Mouse (Mus musculus): ENCODE results near the gene Sf3b1.
A peak's percentile ranks its signal among the peaks of the same experiment; 100 is the strongest.
"Not testable (repeated sequence)": the region's sequence is repeated elsewhere in the genome, so short reads cannot be mapped to it uniquely, and the experiment has no call there.

Gene Sf3b1

DNA sequence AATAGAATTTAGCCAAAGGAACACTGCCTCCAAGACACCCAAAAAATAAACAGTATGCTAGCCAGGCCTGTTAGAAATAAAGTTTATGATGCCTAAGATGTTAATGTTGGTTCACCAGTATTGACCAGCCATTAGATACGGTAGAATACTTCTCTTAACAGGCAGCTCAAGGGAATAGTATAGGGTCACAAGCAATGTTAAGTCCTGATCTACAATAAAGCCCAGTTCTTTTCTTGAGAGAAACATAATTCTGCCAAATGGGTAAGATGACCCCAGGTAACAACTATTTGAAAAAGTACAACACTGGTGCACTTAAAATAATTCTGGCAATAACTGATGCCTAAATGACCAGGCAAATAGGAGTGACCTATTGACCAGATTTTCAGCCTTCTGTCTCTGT lies 685 bp upstream of the Sf3b1 start:
- DNase-seq, result no peak

DNA sequence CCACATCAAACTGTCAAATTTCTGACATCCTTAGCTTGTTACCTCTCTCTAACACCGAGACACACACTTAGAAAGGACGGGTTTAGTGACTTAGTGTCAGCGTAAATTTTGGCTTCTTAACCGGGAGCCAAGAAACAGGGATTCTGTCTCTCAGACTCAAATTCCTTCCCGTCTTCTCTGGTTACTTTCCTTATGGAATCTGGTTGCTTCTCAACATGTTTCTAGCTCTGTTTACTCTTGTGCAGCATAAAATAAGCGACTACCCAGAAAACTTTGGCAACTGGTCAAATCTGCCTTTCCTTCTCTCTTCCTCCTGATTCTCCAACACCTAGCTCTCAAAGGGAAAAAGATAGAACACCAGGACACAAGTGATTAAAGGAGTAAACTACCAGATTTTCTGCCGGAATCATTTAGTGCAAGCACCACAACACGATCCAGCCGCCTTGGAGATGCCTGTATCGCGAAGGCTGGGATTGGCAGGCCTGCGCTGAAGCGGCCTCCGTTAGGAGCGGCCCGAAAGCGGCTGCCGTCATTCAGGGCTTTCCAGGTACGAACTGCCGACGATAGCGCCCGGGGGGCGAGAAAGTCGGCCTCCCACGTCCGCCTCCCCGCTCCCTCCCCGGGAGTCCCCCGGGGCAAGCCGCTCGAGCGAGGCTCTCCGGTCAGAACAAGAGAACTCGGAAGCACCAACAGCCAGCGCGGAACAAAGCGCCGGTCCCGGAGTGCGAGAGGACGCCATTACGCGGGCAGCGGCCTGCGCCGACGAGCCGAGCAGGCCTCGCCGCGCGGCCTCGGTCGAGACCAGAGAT lies 633 bp downstream of the Sf3b1 start:
- DNase-seq, result peak in 1 of 2 experiments; percentile 26

DNA sequence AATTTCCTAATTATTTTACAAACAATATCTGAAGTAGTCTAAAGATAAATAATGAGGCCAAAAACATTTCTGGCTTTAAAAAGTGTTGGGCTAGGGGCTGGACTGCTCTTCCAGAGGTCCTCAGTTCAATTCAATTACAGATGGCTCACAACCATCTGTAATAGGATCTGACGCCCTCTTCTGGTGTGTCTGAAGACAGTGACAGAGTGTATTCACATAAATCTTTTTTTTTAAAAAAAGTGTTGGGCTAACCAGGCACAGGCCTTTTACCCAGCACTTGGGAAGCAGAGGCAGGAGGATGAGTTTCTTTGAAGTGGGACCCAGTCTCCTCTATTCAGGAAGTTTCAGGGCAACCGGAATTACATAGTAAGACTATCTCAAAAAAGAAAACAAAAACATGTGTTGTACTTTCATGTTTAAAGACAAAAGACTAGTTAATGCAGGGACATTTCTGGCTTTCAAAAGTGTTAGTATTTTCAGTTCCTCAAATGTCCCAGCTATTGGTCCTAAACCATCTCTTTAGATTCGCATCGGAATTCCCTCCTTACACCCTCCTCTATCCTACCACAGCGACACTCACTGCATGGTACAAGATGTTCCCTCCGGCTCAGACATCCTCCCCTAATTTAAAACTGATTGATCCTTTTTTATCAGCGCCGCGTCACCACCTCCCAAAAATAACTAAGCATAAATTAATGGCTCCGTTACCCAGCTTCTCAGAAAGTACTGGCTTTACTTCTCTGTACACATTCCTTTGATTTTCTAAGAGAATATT lies 1.4 kb downstream of the Sf3b1 start:
- no peak for DNase-seq

DNA sequence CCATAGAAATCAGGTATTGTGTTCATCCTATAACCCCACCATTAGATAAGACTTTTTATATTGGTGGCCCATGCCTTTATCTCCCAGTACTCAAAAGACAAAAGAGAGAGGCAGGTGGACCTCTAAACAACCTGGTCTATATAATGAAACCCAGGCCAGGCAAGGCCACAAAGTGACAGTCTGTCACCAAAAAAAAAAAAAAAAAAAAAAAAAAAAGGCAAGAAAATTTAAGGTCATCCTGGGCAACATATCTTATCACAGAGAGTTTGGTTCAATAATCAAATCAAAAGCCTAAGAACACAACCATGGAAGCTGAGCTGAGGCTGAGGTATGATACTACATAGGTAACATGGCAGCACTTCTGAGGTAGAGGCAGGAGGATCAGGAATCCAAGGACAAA lies 5.4 kb downstream of the Sf3b1 start:
- no peak for DNase-seq

DNA sequence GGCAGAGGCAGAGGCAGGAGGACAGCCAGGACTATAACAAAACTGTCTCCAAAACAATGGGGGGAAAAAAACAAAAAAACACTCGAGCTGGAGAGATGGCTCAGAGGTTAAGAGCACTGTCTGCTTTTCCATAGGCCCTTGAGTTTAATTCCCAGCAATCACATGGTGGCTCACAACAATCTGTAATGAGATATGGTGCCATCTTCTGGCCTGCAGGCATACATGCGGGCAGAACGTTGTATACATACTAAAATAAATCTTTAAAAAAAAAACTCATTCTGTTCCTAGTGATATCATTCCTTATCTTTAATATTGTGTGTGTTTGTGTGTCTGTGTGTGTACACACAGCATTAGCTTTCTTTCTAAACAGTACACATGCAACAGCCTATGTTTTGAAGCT lies 14.8 kb downstream of the Sf3b1 start:
- no peak for DNase-seq

DNA sequence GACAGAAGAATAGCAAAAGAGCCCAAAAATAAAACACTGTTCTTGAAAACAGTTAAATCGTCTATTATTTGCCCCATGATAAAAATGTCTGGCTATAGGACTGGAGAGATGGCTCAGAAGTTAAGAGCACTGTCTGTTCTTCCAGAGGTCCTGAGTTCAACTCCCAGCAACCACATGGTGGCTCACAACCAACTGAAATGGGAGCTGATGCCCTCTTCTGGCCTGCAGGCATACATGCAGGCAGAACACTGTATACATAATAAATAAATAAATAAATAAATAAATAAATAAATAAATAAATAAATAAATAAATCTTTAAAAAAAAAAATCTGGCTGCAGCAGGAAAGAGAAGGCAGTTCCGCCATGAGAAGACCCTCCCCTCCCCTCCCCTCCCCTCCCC lies 19.0 kb downstream of the Sf3b1 start:
- not testable (repeated sequence) for DNase-seq

DNA sequence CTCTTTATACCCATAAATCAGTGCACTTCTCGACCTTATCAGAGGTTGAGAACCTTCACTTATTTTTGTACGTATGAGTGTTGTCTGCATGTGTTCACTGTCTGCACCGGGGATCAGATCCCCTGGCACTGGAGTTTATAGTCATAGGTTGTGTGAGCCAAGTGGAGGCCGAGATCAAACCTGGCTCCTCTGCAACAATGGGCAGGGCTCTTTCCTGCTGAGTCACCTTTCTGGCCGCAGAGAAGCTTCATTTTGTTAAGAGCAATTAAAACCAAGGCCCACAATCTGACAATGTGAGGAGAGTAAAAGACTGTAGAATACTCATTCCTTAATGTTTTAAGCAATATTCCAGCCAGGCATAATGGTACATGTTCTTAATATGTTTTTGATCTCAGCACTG lies 33.7 kb downstream of the Sf3b1 start:
- no peak for DNase-seq

DNA sequence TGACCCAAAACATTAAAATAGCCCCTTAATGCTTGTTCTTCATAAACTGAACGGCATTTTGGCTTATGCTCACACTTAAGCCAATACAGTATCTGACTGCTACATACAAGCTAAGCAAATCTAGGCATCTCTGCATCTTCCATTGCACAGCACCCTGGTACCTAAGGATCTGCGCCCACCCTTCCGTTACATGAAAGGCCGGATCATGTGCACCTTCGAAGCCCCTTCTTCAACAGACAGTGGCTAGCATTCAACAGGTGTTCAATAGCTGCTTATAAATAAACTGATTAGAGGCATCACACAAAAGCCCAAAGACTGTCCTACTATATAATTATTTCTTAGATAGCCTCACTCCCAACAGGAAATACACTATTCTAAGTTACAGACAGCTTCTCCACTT lies 41.0 kb downstream of the Sf3b1 start:
- no peak for DNase-seq

DNA sequence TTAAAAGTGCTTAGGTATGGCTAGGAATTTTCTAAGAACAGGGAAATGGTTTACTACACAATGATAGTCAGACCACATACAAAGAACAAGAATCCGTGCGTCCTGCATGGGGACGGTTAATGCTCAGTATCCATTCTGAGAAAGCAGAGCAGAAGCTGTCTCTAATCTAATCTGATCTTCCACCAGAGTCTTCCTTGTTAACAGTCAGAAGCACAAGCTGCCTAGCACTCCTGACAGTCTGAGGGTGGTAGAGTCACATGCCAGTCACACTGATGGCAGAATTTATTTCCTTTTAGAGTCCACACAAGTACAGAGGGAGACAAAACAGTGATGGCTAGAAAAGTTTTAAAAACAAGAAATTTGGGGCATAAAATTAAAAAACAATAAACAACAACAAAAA lies 41.5 kb downstream of the Sf3b1 start:
- no peak for DNase-seq

DNA sequence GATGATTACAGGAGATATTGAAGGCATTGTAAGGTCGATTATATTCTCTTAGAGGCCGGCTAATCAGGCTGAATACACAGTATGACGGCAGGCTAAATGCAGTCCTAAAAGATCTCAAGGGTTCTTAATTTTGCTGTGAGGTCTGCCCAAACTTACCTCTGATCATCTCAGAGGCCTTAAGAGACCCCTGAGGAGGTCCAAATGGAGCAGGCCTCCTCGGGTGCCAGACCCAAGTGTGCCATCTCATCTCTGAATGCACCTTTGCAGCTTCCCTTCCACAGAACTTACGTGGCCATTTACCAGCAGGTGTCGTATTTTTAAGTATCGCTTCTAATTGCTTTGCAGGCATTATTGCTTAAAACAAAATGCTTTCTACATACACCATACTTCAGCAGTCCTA lies 43.1 kb downstream of the Sf3b1 start:
- no peak for DNase-seq

DNA sequence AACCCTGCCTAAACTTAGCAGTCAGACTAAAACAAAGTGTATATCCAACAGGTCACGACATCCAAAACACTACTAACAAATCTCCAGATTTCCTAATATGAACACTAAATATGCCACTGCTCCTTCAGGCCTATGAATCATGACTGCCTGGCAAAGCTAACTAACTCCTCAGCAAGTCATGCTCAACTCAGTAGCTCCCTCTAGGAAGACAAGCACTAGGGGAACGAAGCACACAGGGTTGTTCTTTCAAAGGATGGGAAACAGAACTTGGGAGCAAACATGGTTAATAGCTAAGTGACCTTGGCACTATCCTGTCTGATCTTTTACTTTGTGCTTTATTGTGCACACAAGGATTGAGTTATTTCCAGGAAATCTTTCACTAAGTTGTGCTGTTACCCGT lies 43.9 kb downstream of the Sf3b1 start:
- DNase-seq, result peak; percentile 17 to 30

DNA sequence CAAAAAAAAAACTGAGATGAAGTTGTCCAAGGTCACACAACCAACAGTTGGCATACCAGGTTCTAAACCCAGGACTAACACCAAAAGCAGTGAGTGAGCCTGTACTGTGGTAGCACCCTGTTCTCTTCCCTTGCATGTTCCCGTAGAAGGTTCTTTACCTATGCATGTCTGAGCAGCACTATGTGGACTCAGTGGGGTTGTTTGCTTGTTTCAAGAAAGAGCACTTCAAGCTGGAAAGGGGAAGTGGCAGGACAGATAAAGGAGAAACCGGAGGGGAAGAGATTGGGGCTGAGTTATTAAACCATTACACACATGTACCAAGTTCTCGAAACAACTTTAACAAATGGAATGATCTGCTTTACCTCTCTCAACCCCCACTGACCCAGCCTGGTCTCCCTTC lies 44.6 kb downstream of the Sf3b1 start:
- no peak for DNase-seq

DNA sequence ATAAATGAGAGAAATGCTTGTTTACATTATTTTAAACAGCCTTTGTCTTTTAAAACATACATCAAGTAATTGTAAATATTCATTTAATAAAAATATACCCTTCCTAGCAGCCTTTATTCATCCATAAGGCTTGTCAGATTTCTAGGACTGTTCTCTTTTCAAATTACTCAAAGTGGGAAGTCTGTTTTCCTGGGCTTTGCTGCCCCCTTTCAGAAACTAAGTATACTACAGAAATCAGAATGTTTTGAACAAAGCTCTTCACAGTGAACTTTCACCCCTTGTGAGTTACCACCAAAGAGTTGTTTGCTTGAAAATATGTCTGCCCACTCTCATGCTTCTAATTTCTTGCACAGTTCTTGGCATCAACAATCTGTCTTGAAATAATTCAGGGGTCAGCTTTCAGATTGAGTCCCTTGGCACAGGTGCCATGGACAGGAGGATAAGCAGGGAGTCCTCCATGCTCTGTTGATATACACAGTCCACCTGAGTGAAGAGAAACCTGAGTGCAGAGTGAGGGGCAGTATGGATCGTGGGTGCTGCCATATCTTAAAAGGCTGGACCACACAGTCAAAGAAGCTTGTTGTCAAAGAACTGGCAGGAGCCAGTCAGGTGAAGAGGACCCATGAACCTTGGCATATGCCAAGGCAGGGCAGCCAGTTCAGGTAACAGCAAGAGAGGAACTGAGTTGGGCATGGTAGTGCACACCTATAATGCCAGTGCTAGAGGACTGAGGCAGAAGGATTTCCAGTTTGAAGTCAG lies 47.9 kb downstream of the Sf3b1 start:
- peak; percentile 26 to 37 for DNase-seq

DNA sequence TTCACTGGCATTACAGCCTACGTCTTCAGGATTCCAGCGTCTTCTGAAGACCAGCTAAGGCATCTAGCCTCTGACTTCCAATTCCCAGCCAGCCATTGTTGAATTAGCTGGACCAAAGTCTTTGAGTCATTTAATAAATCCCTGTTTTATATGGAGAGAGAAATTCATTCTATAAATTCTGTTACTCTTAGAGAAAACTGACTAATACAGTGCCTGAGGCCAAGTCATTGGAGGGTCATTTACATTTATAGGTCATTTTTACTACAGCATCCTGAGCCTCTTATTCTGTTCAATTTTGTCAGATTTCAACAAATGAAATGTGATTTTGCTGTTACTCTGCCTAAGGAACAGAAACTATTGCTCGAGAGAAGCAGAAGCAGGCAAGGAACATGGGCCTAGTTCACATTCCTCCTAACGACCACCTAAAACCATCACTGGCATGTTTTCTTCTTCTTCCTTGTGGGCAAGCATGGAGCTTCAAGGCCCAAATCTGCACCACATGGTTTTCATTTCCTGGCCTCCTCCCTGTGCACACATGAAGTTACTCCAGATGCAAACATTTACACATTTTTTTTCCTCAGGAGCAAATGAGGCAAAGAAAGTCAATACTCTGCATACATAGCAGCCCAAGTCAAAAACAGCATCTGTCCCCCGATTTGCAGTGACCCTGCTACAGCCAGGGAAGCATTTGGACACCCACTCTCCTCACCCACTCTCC lies 55.4 kb downstream of the Sf3b1 start:
- no peak for DNase-seq

DNA sequence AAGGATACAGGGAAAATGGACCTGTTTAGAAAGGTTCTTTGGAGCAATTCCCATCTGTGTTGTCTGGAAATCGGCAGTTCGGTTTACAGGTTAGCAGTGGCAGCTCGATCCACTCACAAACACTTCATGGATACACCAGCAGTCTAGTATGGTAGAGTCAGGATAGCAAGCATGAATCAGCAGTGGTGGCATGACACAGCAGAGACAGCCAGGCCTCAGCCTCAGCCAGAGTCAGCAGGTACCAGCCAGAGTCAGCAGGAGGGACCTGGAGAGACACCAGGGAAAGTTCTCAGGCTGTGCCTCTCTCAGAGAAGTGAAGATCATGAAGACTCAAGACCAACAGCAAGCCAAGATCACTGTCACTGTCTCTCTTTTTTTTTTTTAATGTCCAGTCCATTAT lies 60.4 kb downstream of the Sf3b1 start:
- DNase-seq, result no peak

DNA sequence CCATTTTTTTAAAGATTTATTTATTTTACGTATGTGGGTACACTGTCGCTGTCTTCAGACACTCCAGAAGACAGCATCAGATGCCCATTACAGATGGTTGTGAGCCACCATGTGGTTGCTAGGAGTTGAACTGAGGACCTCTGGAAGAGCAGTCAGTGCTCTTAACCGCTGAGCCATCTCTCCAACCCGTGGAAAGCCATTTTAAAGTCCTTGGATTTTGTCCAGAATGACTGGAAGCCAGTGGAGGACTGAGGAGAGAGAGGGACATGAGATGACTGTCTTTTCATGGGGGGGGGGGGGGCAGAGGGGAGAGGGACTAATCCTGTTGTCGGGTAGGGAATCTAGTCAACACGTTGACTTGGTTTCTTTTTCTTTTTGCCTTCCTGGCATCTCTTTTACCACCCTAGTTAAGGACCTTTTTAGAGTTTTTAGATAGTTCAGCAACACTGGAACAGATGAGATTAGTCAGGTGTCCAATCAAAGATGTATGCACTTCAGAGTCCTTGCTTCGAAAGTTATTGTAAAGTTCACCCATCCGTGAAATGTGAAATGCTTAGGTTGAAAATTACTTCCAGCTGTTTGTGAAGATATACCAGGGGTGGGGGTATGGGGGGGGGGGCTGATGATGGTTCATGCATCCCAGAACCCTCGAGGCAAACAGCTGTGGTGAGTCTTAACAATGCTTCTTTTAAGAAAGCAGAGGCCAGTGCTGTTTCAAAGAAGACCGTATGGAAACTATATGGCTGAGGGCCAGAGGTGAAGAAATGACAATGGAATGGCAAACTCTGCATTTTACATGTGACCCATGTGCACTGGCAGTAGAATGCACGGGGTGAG lies 61.9 kb downstream of the Sf3b1 start:
- no peak for DNase-seq

DNA sequence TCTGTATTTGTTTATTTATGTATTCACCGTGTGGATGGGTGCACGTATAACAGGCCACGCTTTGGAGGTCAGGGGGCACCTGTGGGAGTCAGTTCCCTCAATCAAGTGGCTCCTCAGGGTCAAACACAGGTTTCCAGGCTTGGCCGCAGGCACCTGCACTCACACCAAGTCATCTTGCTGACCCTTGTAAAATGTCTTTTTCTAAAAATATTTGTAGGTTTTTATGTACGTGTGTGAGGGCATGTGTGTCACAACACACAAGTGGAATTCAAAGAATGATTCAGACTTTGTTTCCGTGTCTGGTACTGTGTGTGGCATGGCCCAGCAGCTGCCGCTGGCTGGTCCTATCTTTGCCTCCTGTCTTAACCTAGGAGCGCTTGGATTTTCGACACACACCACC lies 65.6 kb downstream of the Sf3b1 start:
- no peak for DNase-seq

DNA sequence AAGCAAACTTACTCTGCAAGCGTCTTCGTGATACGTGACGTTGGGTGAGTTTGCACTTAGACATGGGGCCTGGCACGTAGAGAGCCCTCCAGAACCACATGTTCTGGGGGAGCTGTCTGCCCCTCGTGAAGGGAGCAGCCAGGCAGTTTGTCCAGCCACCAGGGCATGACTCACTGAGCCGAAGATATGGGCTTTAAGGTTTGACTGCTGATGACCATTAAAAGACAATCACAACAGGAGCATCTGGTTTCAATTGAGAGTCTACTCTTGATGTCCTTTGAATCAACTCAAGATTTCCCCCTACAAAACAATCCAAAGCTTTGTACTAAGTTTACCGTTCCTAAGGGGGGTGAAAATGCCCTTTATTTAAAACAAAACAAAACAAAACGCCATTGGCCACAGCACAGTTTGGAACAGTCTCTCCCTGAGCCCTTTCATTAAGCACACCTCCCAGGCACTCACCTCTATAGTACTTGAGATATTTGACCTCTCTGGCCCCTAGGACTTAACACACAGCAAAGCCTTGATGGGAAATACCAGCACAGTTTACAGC lies 66.6 kb downstream of the Sf3b1 start:
- no peak for DNase-seq

DNA sequence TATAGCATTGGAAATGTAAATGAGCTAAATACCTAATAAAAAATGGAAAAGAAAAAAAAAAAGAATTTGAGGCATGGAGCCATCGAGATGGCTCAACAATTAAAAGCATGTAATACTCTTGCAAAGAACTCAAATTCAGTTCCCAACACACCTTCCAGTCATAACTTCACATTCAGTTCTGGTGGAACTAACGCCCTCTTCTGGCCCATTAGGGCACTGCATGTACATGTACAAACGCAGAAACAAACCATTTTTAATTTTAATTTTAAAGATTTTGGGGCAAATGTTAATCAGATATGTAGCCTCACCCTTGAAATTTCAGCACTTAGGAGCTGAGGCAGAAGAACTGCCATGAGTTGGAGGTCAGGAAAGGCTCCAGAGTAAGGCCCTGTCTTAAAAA lies 68.8 kb downstream of the Sf3b1 start:
- DNase-seq, result peak in 1 of 2 experiments; percentile 9

DNA sequence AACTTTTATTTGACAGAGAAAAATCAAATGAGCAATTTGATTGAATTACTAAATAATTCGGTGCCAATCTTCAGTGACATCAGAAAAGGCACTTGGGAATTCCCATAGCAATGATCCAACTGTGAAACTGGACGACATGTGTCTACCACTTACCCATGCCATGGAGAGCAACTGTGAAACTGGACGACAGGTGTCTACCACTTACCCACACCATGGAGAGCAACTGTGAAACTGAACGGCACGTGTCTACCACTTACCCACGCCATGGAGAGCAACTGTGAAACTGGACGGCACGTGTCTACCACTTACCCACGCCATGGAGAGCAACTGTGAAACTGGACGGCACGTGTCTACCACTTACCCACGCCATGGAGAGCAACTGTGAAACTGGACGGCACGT lies 70.3 kb downstream of the Sf3b1 start:
- DNase-seq, result not testable (repeated sequence)

DNA sequence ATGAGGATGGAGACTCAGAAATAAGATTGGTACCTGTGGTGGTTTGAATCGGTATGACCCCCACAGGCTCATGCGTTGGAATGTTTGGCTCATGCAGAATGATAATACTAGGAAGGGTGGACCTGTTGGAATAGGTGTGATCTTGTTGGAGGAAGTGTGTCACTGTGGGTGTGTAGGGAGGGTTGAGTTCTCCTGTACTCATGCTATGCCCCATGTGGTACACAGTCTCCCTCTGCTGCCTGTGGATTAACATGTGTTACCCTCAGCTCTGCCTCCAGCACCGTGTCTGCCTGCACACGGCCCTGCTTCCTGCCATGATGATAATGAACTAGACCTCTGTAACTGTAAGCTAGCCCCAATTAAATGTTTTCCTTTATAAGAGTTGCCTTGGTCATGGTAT lies 72.4 kb downstream of the Sf3b1 start:
- DNase-seq, result no peak

DNA sequence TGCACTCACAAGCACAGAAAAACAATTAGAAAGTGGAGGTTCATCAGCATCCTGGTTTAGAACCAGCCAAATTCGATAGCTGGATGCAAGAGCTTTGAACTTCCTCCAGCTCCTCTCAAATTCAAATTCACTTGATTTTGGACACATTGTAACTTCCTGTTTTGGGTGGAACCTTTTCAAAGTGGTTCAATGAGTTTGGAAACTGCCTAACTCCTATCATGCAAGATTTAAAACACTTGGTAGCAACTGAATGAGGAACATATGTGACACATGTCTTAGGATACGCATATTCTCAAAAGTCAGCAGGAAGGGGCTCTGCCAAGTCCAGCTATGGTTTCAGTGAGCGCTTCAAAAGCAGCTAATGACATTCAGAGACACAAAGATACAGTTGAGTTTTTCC lies 82.6 kb downstream of the Sf3b1 start:
- DNase-seq, result no peak
